Comparison of ENCODE assay signal across 9 mouse cellular contexts in the genomic region with DNA sequence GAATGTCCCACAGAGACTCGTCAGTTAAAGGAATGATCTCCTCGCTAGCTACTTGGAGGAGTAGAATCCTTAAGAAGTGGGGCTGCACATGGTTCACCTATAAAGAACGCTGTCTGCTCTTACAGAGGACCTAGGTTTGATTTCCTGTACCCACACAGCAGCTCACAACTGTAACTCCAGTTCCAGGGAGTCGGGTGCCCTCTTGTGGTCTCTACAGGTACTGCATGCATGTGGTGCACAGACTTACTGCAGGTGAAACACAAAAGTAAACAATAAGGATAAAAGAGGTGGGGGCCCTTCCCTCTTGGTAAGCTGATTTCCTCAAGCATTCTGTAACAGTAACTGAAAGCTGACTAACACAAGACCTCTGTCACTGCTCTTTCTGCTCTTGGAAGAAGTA.
DNase-seq lines count a peak whose midpoint lies in the region; ATAC-seq and TF ChIP-seq lines count a peak whose summit lies in the region.
"Had no signal": no experiment of that assay in that cellular context is flagged by ENCODE, and none has a peak within 500 bp of the region (broad histone marks: within the 10 kb centered on the region; RNA-seq: fewer than 3 reads in every experiment).

No protein-coding gene starts in this region.

- H3K4me1 ChIP-seq in lung, embryonic 14.5 days (ENCODE audit: insufficient read depth), result no peaks in the 10 kb centered on the region
- 0 out of 2 replicates have a peak, but pooled peaks cover 3% of the 10 kb centered on the region for H3K4me1 ChIP-seq in neural tube, embryonic 11.5 days (ENCODE audit: control insufficient read depth, insufficient read depth, low read length)

- H3K9ac ChIP-seq in lung, embryonic 14.5 days, result no peak overlapping the region
- no peak overlapping the region for H3K9ac ChIP-seq in neural tube, embryonic 11.5 days (ENCODE audit: low read length)

- DNase-seq in cerebellum, postnatal 14 days, result peak; percentile 53 to 71
- no peak for DNase-seq in cerebellum, adult 18-20 months
- peak; percentile 54 for DNase-seq in lung, embryonic 14.5 days
- DNase-seq in lung, postnatal 10 days, result no peak
- peak; percentile 62 for DNase-seq in c-Kit-positive CD71-positive TER-119-positive erythroid progenitor cells, embryonic 14.5 days (ENCODE audit: low spot score)
- peak; percentile 43 for DNase-seq in neural tube, embryonic 11.5 days (ENCODE audit: low spot score)
- DNase-seq in ovary, postnatal 36 days (ENCODE audit: low spot score), result no peak
- DNase-seq in right cerebral cortex, postnatal 36 days (ENCODE audit: low spot score in 2 of 2), result no peak

- no peak for ATAC-seq in lung, embryonic 14.5 days (ENCODE audit: insufficient read depth)
- ATAC-seq in neural tube, embryonic 11.5 days (ENCODE audit: insufficient read depth, low FRiP score, low TSS enrichment), result no peak

- no peak overlapping the region for H3K4me3 ChIP-seq in lung, embryonic 14.5 days (ENCODE audit: low read depth, low read length)
- H3K4me3 ChIP-seq in neural tube, embryonic 11.5 days (ENCODE audit: low read depth, low read length), result no peak overlapping the region

- no peak overlapping the region for H3K4me2 ChIP-seq in lung, embryonic 14.5 days
- H3K4me2 ChIP-seq in neural tube, embryonic 11.5 days (ENCODE audit: low read depth), result no peak overlapping the region

- H3K36me3 ChIP-seq in lung, embryonic 14.5 days (ENCODE audit: insufficient read depth), result no peaks in the 10 kb centered on the region
- no peaks in the 10 kb centered on the region for H3K36me3 ChIP-seq in neural tube, embryonic 11.5 days (ENCODE audit: control insufficient read depth, insufficient read depth, low read length)

- 0 out of 2 replicates have a peak, but pooled peaks cover 3% of the 10 kb centered on the region for H3K9me3 ChIP-seq in lung, embryonic 14.5 days (ENCODE audit: low read depth, low read length)
- H3K9me3 ChIP-seq in neural tube, embryonic 11.5 days (ENCODE audit: control insufficient read depth, low read length), result no peaks in the 10 kb centered on the region

- 70% methylated on average over 4 of the region's 4 CpGs for WGBS in lung, embryonic 14.5 days
- 73% methylated on average over 4 of the region's 4 CpGs for WGBS in neural tube, embryonic 11.5 days

- H3K27me3 ChIP-seq in lung, embryonic 14.5 days (ENCODE audit: insufficient read depth, low read length), result no peaks in the 10 kb centered on the region
- H3K27me3 ChIP-seq in neural tube, embryonic 11.5 days (ENCODE audit: control insufficient read depth, insufficient read depth, low read length), result no peaks in the 10 kb centered on the region
- H3K27me3 ChIP-seq: megakaryocyte, embryonic 14.5 days had no signal

- no peak overlapping the region for H3K27ac ChIP-seq in lung, embryonic 14.5 days (ENCODE audit: low read depth)
- H3K27ac ChIP-seq in neural tube, embryonic 11.5 days (ENCODE audit: low read depth, low read length), result no peak overlapping the region

- peak; percentile 85 for TF ChIP-seq CTCF in lung, embryonic 14.5 days (IDR thresholded peaks at IDR 0.05; ENCODE audit: low read depth)

Comparison
In these comparisons a context has a peak if more than half of its experiments do, and no peak if none do; other contexts are left out.
1. DNase-seq: peak in cerebellum, postnatal 14 days (2 of 2), lung, embryonic 14.5 days (single experiment), c-Kit-positive CD71-positive TER-119-positive erythroid progenitor cells, embryonic 14.5 days (single experiment) and neural tube, embryonic 11.5 days (single experiment); none in cerebellum, adult 18-20 months (0 of 2), lung, postnatal 10 days (single experiment), ovary, postnatal 36 days (single experiment) and right cerebral cortex, postnatal 36 days (0 of 2).